Mouse (Mus musculus): Measurements from ENCODE around the gene Gm10521.

Gm10521 gene

GRCm38 (mm10) chr1:171946447-171946995 lies 51.1 kb downstream of the Gm10521 start:
- no peak for DNase-seq (ENCODE audit: extremely low read depth, insufficient read length, low spot score)

Measured in 3134 (cell line).